In the genomic region with DNA sequence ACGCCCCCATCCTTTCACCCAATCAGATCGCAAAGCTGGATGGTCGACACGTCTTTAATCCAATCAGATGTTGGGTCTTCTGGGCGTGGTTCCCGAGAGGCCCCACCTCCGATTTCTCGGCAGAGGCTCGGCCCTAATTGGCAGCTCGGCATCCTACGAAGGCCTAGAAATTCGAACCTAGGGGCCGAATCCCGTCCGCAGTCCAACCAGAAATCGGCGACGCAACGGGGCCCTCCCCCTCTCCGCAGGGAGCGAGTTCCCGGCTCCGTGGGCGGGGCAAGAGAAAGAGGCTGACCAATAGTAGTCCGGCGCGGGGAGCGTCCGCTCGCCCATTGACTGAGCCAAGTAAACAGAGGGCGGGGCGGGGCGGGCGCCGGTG, we compare ENCODE assay signal across 8 mouse cellular contexts. TPM values are rescaled to one million over a fixed set of nuclear protein-coding genes. Genes with fewer than 3 reads are reported as not detected.
DNase-seq lines count a peak whose midpoint lies in the region; ATAC-seq and TF ChIP-seq lines count a peak whose summit lies in the region.

A gene (plus strand): TSS at position 136 of the 379 bp plus-strand sequence.

- intact Hi-C loops in heart, postnatal 25 days (cut with DNase I) = no loop called here

- WGBS in forebrain, embryonic 15.5 days = 0% methylated on average over 35 of the region's 35 CpGs
- WGBS in lung, adult 2 months = under 1% methylated on average over 35 of the region's 35 CpGs

- H3K9me3 ChIP-seq in ES-E14 (ENCODE audit: control insufficient read depth, insufficient read depth, low read depth, low read length) = no peaks in the 10 kb centered on the region
- H3K9me3 ChIP-seq in forebrain, embryonic 15.5 days = no peaks in the 10 kb centered on the region

- peak; percentile 97 for ATAC-seq in forebrain, embryonic 15.5 days (replicated peaks)
- peak; percentile 75 for ATAC-seq in neutrophil, adult 5-6 weeks (ENCODE audit: extremely low read depth, insufficient number of reproducible peaks, low FRiP score, poor library complexity, severe bottlenecking)

- peaks cover 10% of the 10 kb centered on the region; the same call in 1 of the 2 replicates for H3K36me3 ChIP-seq in ES-E14 (ENCODE audit: control insufficient read depth, insufficient read depth, low read length, poor library complexity, severe bottlenecking)
- 0 out of 2 replicates have a peak, but pooled peaks cover 3% of the 10 kb centered on the region for H3K36me3 ChIP-seq in forebrain, embryonic 15.5 days

- in situ Hi-C loops in ES-E14 (cut with MboI; ENCODE audit: low sequenced_read_pairs in 2 of 2, unreplicated experiment in 2 of 2) = no loop called here

- H3K9ac ChIP-seq in ES-E14 (ENCODE audit: insufficient read depth, low read depth, low read length, poor library complexity, severe bottlenecking) = peak within 1 kb of the TSS; percentile 92
- peak within 1 kb of the TSS; percentile 81 for H3K9ac ChIP-seq in forebrain, embryonic 15.5 days (replicated peaks)

- peak within 1 kb of the TSS; percentile 72 for H3K4me2 ChIP-seq in forebrain, embryonic 15.5 days (replicated peaks)

- H3K4me1 ChIP-seq in ES-E14 (ENCODE audit: control insufficient read depth in 2 of 2, insufficient read depth in 2 of 2, low read length in 2 of 2, poor library complexity in 1 of 2) = peaks cover 10 to 36% of the 10 kb centered on the region in 2 experiments
- H3K4me1 ChIP-seq in forebrain, embryonic 15.5 days = peaks cover 29% of the 10 kb centered on the region
- peaks cover 18% of the 10 kb centered on the region for H3K4me1 ChIP-seq in lung, adult 2 months (ENCODE audit: control insufficient read depth, insufficient read depth, low read length)

- peak within 1 kb of the TSS; percentile 90 for H3K4me3 ChIP-seq in ES-E14 (ENCODE audit: insufficient read depth in 1 of 2, low read depth in 1 of 2, low read length in 2 of 2, poor library complexity in 1 of 2, severe bottlenecking in 1 of 2)
- H3K4me3 ChIP-seq in forebrain, embryonic 15.5 days = peak within 1 kb of the TSS; percentile 69
- H3K4me3 ChIP-seq in lung, adult 2 months (replicated peaks; ENCODE audit: extremely low read depth, low read depth, low read length) = peak within 1 kb of the TSS; percentile 97

- peak; percentile 100 for DNase-seq in ES-E14 (ENCODE audit: low read depth, low spot score)
- DNase-seq in cerebellum, adult 11-12 months = peak; percentile 100
- peak; percentile 100 for DNase-seq in heart, postnatal 25 days (ENCODE audit: low spot score)
- peak; percentile 100 for DNase-seq in layer of hippocampus, adult 18-20 months (ENCODE audit: low spot score in 2 of 2)
- DNase-seq in lung, adult 2 months = peak; percentile 99
- DNase-seq in thymus, adult 18-20 months = peak; percentile 99 to 100

- peak within 1 kb of the TSS; percentile 99 for H3K27ac ChIP-seq in ES-E14 (ENCODE audit: insufficient read depth, low read depth, low read length, poor library complexity, severe bottlenecking)
- peak within 1 kb of the TSS; percentile 97 for H3K27ac ChIP-seq in forebrain, embryonic 15.5 days (replicated peaks)

- no peak for TF ChIP-seq CTCF in lung, adult 2 months (IDR thresholded peaks at IDR 0.05; ENCODE audit: insufficient read depth, low read length)

- H3K27me3 ChIP-seq in forebrain, embryonic 15.5 days = no peaks in the 10 kb centered on the region

- no peak for TF ChIP-seq POLR2A in lung, adult 2 months (IDR thresholded peaks at IDR 0.05; ENCODE audit: borderline replicate concordance, extremely low read depth, low read depth, low read length)

TF ChIP-seq in ES-E14, 5 proteins besides CTCF, POLR2A, EP300 and RAD21:
- TF ChIP-seq HCFC1 (IDR thresholded peaks at IDR 0.05; ENCODE audit: borderline replicate concordance, insufficient read depth, low read length) (no peak), ZC3H11A (IDR thresholded peaks at IDR 0.05; ENCODE audit: borderline replicate concordance, low read depth, low read length) (no peak), MAFK (IDR thresholded peaks at IDR 0.05; ENCODE audit: insufficient read depth, low read depth, low read length) (no peak), ZNF384 (IDR thresholded peaks at IDR 0.05; ENCODE audit: low read depth, low read length) (no peak), CHD2 (IDR thresholded peaks at IDR 0.05; ENCODE audit: low read depth, low read length) (peak; percentile 86)

RNA-seq across cellular contexts. Expression of the gene that starts here (rescaled TPM):
- 74.7 and 132 TPM in 2 replicates for total RNA-seq in ES-E14 (2012; rRNA removed)
- 46.1 and 47.6 TPM in 2 replicates for polyA plus RNA-seq in forebrain, embryonic 15.5 days (2015; fragmentation: Nextera tagmentation; extraction: Ambion mirVana)
- 10 to 100 TPM; 17.5 to 18.6 TPM for total RNA-seq in heart, postnatal 25 days (2021)
- 10 to 100 TPM; 60.3 to 63.2 TPM for total RNA-seq in layer of hippocampus, adult 18-20 months (2021)
- 45.2 and 55.5 TPM in 2 replicates for polyA plus RNA-seq in lung, adult 2 months (2012; rRNA removed)
- total RNA-seq in neutrophil, adult 5-6 weeks (2017) = 362 and 371 TPM in 2 replicates

Comparison
In these comparisons a context has a peak if more than half of its experiments do, and no peak if none do; other contexts are left out.
1. Peak in every context shown above with its lines: DNase-seq, ATAC-seq, H3K4me3 ChIP-seq and H3K27ac ChIP-seq.